Mouse (Mus musculus): Measurements from ENCODE around the gene Ankrd22.

The Ankrd22 gene

DNA sequence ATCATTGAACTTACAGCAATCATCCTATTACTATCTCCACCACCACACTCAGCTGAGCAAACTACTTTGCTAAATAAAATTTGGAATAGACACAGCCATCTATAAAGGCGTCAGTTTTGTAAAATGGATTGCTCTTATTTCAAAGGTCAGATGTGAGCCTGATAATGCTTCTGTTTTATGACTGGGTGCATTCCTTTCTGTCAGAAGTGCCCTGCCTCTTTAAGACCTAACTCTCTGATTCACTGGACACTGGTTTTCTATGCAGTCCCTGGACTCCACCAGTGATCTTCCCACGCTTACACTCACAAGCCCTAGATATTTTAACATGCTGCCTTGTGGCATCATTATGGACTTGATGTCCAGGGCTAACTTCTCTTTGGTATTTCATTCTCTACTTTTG, 87.7 kb downstream of the Ankrd22 start:
- no peak for DNase-seq

DNA sequence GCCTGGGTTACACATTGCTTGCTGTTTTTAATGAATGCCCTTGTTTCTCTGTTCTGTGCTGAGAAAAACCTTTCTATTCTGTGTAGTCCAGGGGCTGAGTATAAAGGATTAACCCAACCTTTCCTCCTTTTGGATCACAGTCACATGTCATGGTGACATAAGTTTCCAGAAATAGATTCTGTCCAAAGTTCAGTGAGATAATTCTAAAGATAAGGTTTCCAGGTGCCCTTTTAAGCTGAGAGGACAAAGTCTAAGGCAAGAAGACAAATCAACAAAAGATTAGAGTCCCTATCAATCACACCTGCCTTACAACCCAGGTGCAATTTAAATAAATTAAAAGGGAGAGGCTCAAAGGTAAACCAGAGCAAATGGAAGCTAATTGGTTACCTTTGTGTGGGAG, 91.6 kb downstream of the Ankrd22 start:
- no peak for DNase-seq
